Mouse (Mus musculus) midbrain, embryonic 12.5 days (tissue): ENCODE data around the gene Coq5. TPM values are rescaled to one million over a fixed set of nuclear protein-coding genes. Genes with fewer than 3 reads are reported as not detected.

ENCODE experiments used
- ATAC-seq: fragments of 200-750 bp; cut with Nextera tagmentation; 2 replicates; pipeline ENCODE4 v1.8.0; 2017; ENCODE audit warnings: low read depth, moderate TSS enrichment, moderate library complexity; ENCODE audit not compliant: low FRiP score
- H3K27ac ChIP-seq: fragments of 300-500 bp; sonication (generic); replicated peaks from 2 replicates; pipeline ENCODE4 v1.5.1; 2016; ENCODE audit warnings: mild to moderate bottlenecking
- H3K27me3 ChIP-seq: fragments of 300-500 bp; sonication (generic); 2 replicates; pipeline ENCODE4 v1.6.1; 2016; ENCODE audit warnings: mild to moderate bottlenecking
- H3K36me3 ChIP-seq: fragments of 300-500 bp; sonication (generic); 2 replicates; pipeline ENCODE4 v1.6.1; 2016
- H3K4me1 ChIP-seq: fragments of 300-500 bp; sonication (generic); 2 replicates; pipeline ENCODE4 v1.6.1; 2016
- H3K4me2 ChIP-seq: fragments of 300-500 bp; sonication (generic); replicated peaks from 2 replicates; pipeline ENCODE4 v1.6.1; 2016; ENCODE audit warnings: mild to moderate bottlenecking, moderate library complexity
- H3K4me3 ChIP-seq: fragments of 300-500 bp; sonication (generic); 2 replicates; pipeline ENCODE4 v1.5.1; 2016; ENCODE audit warnings: mild to moderate bottlenecking
- H3K9ac ChIP-seq: fragments of 300-500 bp; sonication (generic); replicated peaks from 2 replicates; pipeline ENCODE4 v1.6.1; 2016; ENCODE audit warnings: mild to moderate bottlenecking, moderate library complexity
- H3K9me3 ChIP-seq: fragments of 300-500 bp; sonication (generic); 2 replicates; pipeline ENCODE4 v1.6.1; 2016; ENCODE audit warnings: mild to moderate bottlenecking
- WGBS: fragments of 180-500 bp; shearing (Covaris S2); methylation state at CpG from one replicate; pipeline ENCODE4 v1.1.7; 2016; 5-methylcytosine and 5-hydroxymethylcytosine counted together
- polyA plus RNA-seq: library from polyadenylated mRNA; unstranded; fragments of >200 nt; fragmentation: Nextera tagmentation; extraction: Ambion mirVana; gene quantifications from 2 replicates; pipeline ENCODE4 v1.2.1, GENCODE M21; 2016

The Coq5 gene
- polyA plus RNA-seq, 1 experiment from 2014 or later = 48.5 TPM

DNA sequence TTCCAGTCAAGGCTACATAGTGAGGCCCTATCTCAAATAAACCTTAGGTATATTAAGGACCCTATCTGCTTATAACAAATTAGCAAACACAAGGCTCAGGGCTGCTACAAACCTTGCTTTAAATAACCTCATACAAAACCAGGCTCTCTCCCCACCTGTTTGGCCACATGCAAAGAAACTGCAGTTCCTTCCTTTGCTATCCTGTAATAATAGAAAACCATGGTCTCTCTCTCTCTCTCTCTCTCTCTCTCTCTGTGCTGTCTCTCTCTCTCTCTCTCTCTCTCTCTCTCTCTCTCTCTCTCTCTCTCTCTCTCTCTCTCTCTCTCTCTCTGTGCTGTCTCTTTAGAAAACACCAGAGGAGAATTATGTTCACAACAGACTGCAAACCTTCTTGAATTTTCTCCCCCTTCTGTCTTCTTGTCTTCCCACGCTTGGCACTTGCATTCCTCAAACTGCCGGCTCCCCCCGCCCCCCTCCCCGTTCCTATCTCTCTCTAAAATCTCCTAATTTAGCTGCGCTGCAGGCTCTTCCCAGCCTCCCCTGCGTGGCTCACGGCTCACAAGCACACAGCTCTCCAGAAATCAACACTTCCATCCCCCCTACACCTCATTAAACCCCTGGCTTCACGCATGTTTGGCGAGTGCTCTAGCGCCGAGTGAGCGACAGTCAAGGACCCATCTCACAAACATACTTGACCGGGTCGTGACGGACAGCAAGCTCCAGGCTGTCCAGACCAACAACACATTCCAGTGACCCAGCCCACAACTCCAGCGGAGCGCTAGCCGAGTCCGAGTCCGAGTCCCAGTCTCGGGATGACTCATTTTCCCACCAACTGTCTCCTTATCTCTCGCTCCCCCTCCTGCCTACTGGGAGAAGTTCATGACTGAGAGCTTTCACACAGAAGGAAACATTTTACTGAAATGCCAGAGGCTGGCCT lies 39.8 kb downstream of the Coq5 start:
- ATAC-seq = peak; percentile 63; the same call in 1 of the 2 replicates
- H3K27ac ChIP-seq = peak overlapping the region; percentile 61; the same call in 1 of the 2 replicates
- WGBS = 2% methylated on average over 22 of the region's 22 CpGs

DNA sequence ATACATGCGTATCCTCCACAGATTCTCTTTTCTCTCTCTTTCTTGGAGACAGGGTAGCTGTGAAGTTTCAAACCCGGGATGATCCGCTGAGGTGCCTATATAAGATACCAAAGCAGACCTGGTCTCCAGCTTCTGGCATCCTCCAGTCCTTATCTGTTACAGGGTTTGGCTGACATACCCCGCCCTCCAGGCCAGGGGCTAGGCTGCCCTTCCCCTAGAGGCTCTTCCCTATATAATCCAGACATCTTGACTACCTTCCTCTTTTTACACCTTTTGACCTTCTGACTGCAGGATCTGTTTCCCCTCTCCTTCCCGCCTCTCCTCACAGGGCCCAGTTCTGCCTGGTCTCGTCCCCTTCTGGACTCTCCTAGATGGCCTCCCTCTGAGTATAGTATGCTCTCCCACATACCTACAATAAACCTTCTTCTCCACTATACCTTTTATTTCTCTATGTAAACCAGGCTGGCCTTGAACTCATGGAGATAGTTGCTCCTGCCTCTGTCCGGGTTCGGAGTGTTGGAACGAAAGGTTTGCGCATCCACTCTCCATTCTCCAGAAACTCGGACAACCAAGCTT lies 46.9 kb downstream of the Coq5 start:
- peak; percentile 57; the same call in 1 of the 2 replicates for ATAC-seq

More for the DNA sequence above, 39.8 kb downstream of the Coq5 start:
- peak overlapping the region; percentile 46 for H3K9ac ChIP-seq
- no peaks in the 10 kb centered on the region for H3K9me3 ChIP-seq
- H3K4me2 ChIP-seq = peak overlapping the region; percentile 71
- no peaks in the 10 kb centered on the region for H3K36me3 ChIP-seq
- peaks cover 35% of the 10 kb centered on the region for H3K4me1 ChIP-seq
- peak overlapping the region; percentile 37 for H3K4me3 ChIP-seq
- H3K27me3 ChIP-seq = no peaks in the 10 kb centered on the region

DNA sequence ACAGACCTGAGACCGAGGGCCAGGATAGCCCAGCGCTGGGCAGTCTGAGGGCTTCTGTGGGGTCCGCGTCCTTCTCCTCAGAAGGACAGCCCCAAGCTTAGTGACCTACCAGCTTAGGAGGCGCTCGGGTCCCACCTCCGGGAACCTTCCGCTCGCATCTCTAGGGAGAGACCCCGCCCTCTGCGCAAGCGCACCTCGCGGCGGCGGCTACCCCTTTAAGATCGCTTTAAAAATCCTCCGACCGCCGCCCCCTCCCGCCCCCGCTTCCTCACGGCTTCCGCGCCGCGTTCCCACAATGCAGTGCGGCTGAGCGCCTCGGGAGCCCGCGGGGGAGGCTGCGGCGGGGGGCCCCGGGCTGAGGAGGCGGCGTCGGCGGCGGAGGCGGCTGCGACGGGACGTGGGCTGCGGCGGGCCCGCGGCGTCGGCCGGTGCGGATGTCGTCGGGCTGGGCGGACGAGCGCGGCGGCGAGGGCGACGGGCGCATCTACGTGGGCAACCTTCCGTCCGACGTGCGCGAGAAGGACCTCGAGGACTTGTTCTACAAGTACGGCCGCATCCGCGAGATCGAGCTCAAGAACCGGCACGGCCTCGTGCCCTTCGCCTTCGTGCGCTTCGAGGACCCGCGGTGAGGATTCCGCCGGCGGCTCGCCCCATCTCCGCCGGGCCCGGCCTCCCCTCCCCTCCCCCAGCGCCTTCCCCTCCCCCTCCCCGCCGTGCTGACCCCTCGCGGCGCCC lies 47.6 kb downstream of the Coq5 start, which contains the start of gene Srsf9:
Gene Srsf9 (plus strand): TSS at position 303 of the 735 bp plus-strand sequence.
- H3K4me2 ChIP-seq = peak within 1 kb of the TSS; percentile 81
- peak within 1 kb of the TSS; percentile 91 for H3K27ac ChIP-seq
- no peaks in the 10 kb centered on the region for H3K27me3 ChIP-seq
- peak within 1 kb of the TSS; percentile 95 for H3K4me3 ChIP-seq
- H3K9me3 ChIP-seq = no peaks in the 10 kb centered on the region
- peaks cover 24% of the 10 kb centered on the region for H3K36me3 ChIP-seq
- H3K4me1 ChIP-seq = peaks cover 30% of the 10 kb centered on the region
- H3K9ac ChIP-seq = peak within 1 kb of the TSS; percentile 95
- ATAC-seq = peak; percentile 90
- WGBS = under 1% methylated on average over 87 of the region's 97 CpGs

More for the DNA sequence above, 46.9 kb downstream of the Coq5 start:
- peaks cover 30% of the 10 kb centered on the region for H3K4me1 ChIP-seq
- 30% methylated on average over 11 of the region's 11 CpGs for WGBS
- H3K9ac ChIP-seq = peak overlapping the region; percentile 95
- H3K27me3 ChIP-seq = no peaks in the 10 kb centered on the region
- H3K4me2 ChIP-seq = peak overlapping the region; percentile 81
- peak overlapping the region; percentile 91 for H3K27ac ChIP-seq
- H3K36me3 ChIP-seq = peaks cover 17% of the 10 kb centered on the region
- peak overlapping the region; percentile 95 for H3K4me3 ChIP-seq
- H3K9me3 ChIP-seq = no peaks in the 10 kb centered on the region

DNA sequence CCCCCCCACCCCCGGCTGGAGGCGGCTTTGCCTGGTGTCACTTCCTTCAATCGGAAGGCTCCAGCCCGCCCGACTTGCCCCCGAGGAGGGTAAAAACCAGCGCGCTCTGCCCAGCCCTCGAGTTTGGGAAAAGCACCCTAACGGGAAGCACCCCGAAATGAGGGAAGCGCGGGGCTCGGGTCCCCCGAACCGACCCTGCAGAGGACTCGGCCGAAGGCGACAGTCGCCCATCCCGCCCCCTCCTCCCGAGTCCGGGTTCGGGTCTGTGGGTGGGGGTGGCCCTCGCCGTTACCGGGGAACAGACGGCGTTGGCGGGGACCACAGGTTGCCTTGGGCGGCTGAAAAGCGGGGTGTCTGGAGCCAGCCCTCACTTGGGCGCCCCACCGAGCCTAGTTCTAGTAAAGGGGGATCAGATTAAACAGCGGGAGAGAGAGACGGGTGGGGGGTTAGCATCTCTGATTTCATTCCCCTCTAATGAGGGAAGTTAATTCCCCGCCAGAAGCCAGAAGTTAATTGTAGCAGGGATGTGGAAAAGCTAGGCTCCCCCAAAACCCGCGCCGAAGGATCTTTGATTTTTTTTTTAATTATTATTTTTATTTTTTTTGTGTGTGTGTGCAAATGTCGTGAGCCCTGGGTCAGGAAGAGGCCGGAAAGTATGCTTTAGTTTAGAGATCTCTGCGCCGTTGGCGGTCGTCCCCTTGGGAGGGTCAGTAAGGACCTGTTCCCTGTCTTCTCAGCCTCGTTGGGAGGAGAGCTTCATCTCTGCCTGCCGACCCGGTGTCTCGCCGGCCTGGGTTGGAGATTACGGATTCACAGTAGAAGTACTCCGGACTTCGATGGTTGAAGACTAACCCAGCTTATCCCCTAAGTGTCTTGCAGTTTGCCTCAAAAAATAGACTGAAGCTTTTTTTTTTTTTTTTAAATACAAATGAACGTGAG lies 48.4 kb downstream of the Coq5 start:
- Histone ChIP-seq H3K9me3 (no peaks in the 10 kb centered on the region), H3K27ac (peak overlapping the region; percentile 91), H3K4me2 (peak overlapping the region; percentile 81), H3K27me3 (no peaks in the 10 kb centered on the region), H3K4me3 (peak overlapping the region; percentile 95), H3K9ac (peak overlapping the region; percentile 95), H3K36me3 (peaks cover 32% of the 10 kb centered on the region), H3K4me1 (peaks cover 30% of the 10 kb centered on the region)
- WGBS = under 1% methylated on average over 55 of the region's 55 CpGs
- ATAC-seq = peak; percentile 52

DNA sequence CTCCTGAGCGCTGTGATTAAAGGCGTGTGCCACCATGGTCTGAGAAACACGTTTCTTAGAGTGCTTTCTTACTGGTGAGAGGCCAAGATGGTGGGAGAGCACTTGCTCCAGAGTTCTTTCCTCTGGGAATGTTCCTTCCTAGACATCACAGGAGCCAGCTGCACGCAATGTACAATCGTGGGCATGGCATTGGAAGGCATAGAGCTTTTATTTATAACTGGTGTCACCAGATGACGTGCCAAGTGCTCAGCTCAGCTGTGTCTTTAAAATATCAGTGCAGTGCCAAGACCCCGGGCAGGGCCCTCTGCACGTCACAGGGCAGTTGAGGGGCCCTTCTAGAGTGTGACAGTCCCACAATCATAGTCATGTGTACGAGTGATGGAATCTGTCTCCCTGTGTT lies 51.5 kb downstream of the Coq5 start:
- Histone ChIP-seq H3K4me2 (no peak overlapping the region), H3K27me3 (no peaks in the 10 kb centered on the region), H3K9me3 (no peaks in the 10 kb centered on the region), H3K9ac (no peak overlapping the region), H3K4me1 (peaks cover 26% of the 10 kb centered on the region), H3K36me3 (peaks cover 63% of the 10 kb centered on the region), H3K27ac (no peak overlapping the region), H3K4me3 (no peak overlapping the region)
- ATAC-seq = no peak
- 90% methylated on average over 9 of the region's 9 CpGs for WGBS

DNA sequence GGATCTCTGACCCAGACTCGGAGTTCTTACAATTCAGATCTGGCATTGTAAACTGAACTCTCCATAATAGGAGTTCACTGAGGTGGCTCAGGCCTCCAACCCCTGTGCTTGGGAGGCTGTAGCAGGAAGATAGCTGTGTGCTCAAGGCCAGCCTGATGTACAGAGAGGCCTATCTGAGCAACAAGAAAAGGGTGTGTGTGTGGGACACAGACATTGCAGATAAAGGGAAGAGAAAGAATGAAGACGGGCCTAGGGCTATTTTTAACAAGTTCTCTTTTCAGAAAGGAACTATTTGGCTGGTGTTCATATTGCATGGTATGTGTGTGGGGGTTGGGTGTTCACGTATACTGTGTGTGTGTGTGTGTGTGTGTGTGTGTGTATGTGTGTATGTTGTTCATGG lies 54.2 kb downstream of the Coq5 start:
- ATAC-seq = no peak
- peaks cover 73% of the 10 kb centered on the region for H3K36me3 ChIP-seq
- no peak overlapping the region for H3K27ac ChIP-seq
- H3K4me3 ChIP-seq = no peak overlapping the region
- H3K9me3 ChIP-seq = no peaks in the 10 kb centered on the region
- H3K9ac ChIP-seq = no peak overlapping the region
- no peak overlapping the region for H3K4me2 ChIP-seq
- H3K27me3 ChIP-seq = no peaks in the 10 kb centered on the region
- 84% methylated on average over 3 of the region's 3 CpGs for WGBS
- peaks cover 17% of the 10 kb centered on the region for H3K4me1 ChIP-seq

DNA sequence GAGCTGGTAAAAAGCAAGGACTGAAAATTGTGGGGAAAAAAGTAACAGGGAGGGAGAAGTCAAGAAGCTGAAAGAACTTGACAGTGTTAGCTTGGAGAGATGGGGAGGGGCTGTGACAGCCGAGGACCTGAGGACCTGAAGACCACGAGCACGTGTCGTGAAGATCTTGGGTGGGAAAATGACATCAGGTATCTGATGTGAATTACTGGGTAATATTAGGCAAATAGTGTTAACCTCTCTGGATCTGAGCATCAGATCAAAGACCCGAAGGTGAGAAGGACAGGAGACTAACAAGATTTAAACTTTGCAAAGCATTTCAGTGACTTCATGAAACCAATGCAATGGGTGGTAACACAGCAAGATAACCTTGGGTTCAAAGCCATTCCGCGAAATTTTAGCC lies 60.5 kb downstream of the Coq5 start:
- Histone ChIP-seq H3K27ac (no peak overlapping the region), H3K9me3 (no peaks in the 10 kb centered on the region), H3K9ac (0 out of 2 replicates have a peak overlapping the region, but pooled peaks have one; percentile 7), H3K4me3 (peak overlapping the region; percentile 80), H3K4me2 (peak overlapping the region; percentile 75), H3K4me1 (peaks cover 17% of the 10 kb centered on the region), H3K27me3 (no peaks in the 10 kb centered on the region), H3K36me3 (peaks cover 49% of the 10 kb centered on the region)
- WGBS = 40% methylated on average over 7 of the region's 7 CpGs
- ATAC-seq = no peak

DNA sequence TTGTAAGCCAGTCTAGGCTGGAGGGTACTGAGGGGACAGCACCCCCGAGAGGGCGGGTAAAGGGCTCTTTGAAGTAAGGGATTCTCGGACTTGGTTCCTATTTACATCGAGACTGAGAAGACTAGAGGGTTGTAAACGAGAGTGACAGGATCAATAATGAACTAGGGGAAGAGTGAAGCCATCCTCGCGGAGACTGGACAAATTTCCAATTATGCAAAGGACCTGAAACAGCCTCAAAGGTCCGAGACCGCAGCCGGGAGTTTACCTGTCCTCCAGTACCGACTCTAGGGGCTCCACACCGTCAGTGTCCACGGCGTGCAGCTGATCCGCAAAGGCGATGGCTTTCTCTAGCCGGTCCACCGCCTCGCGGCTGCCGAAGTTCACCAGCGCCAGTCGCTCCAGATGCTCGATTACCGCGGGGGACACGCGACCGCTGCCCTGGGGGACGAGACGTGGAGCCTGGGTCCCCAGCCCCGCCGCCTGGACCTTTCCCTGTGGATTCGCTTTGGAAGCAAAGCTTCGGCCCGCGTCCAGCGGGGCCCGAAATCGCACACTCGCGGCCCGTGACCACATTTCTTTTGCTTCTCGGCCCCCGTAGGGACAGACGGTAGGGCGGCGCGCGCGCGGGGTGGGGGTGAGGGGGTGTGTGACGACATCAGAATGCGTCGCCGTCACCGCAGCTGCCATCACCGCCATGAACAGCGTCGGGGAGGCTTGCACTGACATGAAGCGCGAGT lies 61.3 kb downstream of the Coq5 start, which contains the start of the genes Gatc and Triap1:
Gene Gatc (minus strand): TSS at position 602 of the 737 bp plus-strand sequence.
Gene Triap1 (plus strand): TSS at position 649 of the 737 bp plus-strand sequence.
- peak; percentile 85 for ATAC-seq

DNA sequence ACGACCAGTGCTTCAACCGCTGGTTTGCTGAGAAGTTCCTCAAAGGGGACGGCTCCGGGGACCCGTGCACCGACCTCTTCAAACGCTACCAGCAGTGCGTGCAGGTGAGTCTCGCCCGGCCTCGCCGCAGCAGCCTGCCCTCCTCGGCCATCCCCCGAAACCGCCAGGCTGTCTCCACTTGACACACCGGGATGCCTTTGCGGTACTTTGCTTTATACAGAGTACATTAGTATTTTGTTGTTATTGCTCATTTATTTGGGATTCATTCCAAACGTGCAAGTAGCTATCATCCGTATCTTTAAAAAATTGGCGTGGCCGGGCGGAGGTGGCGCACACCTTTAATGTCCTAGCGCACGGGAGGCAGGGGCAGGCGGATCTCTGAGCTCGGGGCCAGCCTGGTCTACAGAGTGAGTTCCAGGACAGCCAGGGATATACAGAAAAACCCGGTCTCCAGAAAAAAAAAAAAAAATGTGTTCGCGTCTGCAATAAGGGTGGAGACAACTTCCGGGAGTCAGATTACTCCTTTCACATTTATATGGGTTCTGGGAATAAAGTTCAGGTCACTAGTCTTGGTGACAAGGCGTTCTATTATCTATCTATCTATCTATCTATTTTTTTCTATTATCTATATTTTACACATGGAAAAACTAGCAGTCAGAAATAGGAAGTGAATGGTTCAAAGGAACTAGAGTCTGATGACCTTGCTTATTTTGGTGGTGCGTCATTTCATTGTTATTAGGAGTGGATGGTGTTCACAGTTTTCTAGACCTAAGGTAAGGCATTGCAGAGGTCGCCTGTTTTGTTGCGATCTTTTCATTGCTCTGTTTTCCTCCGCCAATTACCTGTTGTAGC lies 62.1 kb downstream of the Coq5 start:
- 13% methylated on average over 36 of the region's 36 CpGs for WGBS
- peaks cover 17% of the 10 kb centered on the region for H3K4me1 ChIP-seq
- peak overlapping the region; percentile 84 for H3K27ac ChIP-seq
- no peaks in the 10 kb centered on the region for H3K9me3 ChIP-seq
- peak; percentile 21; the same call in 1 of the 2 replicates for ATAC-seq
- peak overlapping the region; percentile 79 for H3K9ac ChIP-seq
- peak overlapping the region; percentile 75 for H3K4me2 ChIP-seq
- H3K36me3 ChIP-seq = peaks cover 46% of the 10 kb centered on the region
- no peaks in the 10 kb centered on the region for H3K27me3 ChIP-seq
- peak overlapping the region; percentile 80 for H3K4me3 ChIP-seq

More for the DNA sequence above, 61.3 kb downstream of the Coq5 start, which contains the start of the genes Gatc and Triap1:
- H3K36me3 ChIP-seq = peaks cover 49% of the 10 kb centered on the region
- H3K9me3 ChIP-seq = no peaks in the 10 kb centered on the region
- peak within 1 kb of the TSS; percentile 75 for H3K4me2 ChIP-seq
- H3K27ac ChIP-seq = peak within 1 kb of the TSS; percentile 84
- H3K4me1 ChIP-seq = peaks cover 17% of the 10 kb centered on the region
- no peaks in the 10 kb centered on the region for H3K27me3 ChIP-seq
- whole genome bisulfite sequencing = under 1% methylated on average over 62 of the region's 62 CpGs
- H3K4me3 ChIP-seq = peak within 1 kb of the TSS; percentile 80
- peak within 1 kb of the TSS; percentile 79 for H3K9ac ChIP-seq
